Mouse (Mus musculus) bone marrow macrophage, adult 2 months (primary cell): ENCODE results near the gene Slc22a20.

Experiments
- CTCF ChIP-seq: IDR thresholded peaks from 2 replicates; pipeline ENCODE4 v1.5.1; 2012; ENCODE audit warnings: low read depth, mild to moderate bottlenecking, low read length, moderate library complexity
- POLR2A ChIP-seq: IDR thresholded peaks from 2 replicates; pipeline ENCODE4 v1.6.1; 2012; ENCODE audit warnings: mild to moderate bottlenecking, low read depth, low read length, borderline replicate concordance

DNA sequence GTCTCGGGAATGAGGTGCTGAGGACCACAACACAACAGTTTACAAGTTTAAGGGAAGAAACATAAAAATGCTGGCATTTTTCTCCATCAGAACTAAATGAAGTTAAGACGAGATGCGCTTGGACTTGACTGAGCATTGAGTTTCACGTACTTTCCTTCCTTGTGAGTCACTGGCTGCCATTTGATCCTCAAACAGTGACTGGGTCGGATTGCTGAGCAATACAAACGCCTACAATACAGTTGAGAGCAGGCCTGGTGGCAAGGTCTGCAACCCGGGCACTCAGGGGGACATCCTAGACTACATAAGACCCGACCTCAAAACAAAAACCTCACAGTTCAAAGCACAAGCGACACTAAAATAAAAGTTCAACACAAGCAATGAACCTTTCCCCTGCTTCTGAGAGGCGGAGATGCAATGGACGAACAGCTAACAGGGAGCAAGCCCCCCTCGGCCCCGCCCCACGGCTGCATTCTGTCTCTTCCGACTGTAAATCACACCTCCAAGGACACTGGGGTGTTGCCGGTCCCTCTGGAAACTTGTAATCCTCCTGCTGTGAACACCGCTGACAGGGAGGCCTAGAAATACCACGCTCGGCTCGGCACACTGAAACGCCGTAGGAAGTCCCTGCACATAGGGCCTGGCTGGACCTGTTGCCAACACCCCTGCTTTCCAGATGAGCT is 31.8 kb downstream of the Slc22a20 start:
- TF ChIP-seq POLR2A (no peak), CTCF (no peak)
